Mouse (Mus musculus) gastrocnemius, postnatal 14 days (tissue): ENCODE data around the gene Heatr5a. TPM values are rescaled to one million over a fixed set of nuclear protein-coding genes. Genes with fewer than 3 reads are reported as not detected.

Experiments
- DNase-seq: peaks from one replicate; pipeline ENCODE4 v3.0.0; 2021; ENCODE audit warnings: mixed read lengths
- intact Hi-C: fragments of 180-260 bp; cut with DNase I; formaldehyde crosslinking; loops from one replicate; pipeline ENCODE4 v1.15.1; 2025; ENCODE audit warnings: low total_unique reads
- total RNA-seq, 2 experiments: library from RNA; stranded (reverse); gene quantifications; 2 replicates each; pipeline ENCODE4 v1.2.3; 2021

Gene Heatr5a
- total RNA-seq, 2 experiments from 2014 or later, result 14.1 to 17.9 TPM

- intact Hi-C loops, result loop anchor here (10.0 kb wide), 1 partner anchor 67 kb away; no protein-coding TSS in a partner anchor
- DNase-seq, result no peak
These were observed 143.0 kb downstream of the Heatr5a start for GRCm38 (mm10) chr12:51827958-51828650.

Other genes with a start within 250 kb of the Heatr5a start
- 10 to 100 TPM; 79.2 to 97.2 TPM for gene Hectd1, start 141.8 kb downstream of the Heatr5a start, total RNA-seq
- gene Dtd2, start 35.2 kb upstream of the Heatr5a start, total RNA-seq, result 1 to 10 TPM; 5.1 to 5.8 TPM
- gene Gpr33, start 56.7 kb upstream of the Heatr5a start, total RNA-seq, result not detected
- 1 to 10 TPM; 3.3 to 3.7 TPM for gene Nubpl, start 126.4 kb upstream of the Heatr5a start, total RNA-seq